Mouse (Mus musculus): Measurements from ENCODE around the gene Slc4a4. TPM values are rescaled to one million over a fixed set of nuclear protein-coding genes. Genes with fewer than 3 reads are reported as not detected.

The Slc4a4 gene
- total RNA-seq, 2 experiments from 2014 or later = 39.4 to 40.4 TPM

DNA sequence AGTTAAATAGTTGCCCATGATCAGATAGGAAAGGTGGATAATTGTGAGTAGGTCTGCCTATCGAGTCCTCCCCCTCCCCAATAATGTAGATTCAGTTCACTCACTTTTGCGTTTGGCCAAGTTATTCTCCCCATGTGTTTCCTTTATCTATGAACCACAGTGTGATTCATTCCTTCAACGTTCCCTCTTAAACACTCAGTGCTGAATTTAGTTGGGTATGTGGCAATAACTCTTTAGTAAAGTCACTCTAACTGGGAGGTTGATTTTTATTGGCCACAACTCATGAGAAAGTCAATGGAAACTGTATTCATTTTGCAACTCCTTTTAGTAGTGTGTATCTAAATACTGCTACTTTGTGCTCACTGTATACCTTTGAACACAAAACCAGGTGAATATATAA, 125.8 kb downstream of the Slc4a4 start:
- DNase-seq = no peak

DNA sequence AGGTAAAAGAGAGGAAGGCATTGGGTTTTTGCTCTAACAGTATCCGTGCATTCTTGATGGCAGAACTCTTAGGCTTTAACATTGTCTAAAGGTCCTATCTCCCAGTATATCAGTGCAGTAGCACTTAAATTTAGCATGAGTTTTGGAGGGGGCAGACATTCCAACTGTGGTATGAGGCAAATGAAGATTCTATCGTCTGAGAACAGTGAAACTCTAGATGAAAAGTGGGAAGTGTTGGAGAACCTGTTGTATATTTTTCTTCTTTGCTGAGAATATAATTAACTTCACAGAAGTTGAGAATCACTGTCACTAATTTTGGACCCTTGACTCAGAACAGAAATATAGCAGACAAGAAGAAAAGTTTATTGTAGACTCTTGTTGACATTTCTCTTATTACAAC, 128.2 kb downstream of the Slc4a4 start:
- DNase-seq = no peak

DNA sequence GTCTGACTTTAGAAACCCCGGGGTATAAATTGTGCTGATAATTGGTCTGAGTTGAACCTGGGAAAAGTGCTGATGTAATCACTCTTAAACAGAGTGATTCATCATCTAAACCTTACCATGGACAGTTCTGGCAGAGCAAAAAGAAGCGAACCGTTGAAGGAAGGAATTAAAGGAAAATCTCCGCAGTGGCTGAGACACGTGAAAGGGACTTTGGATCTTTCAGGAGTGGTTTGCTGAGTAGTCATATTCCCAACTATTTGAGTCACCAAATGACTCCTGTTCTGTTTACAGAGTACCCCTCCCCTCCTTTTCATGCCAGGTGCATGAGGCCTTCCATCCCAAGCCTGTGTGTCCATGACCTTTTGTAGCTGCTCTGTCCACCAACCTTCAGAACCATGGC, 129.3 kb downstream of the Slc4a4 start:
- no peak for DNase-seq

DNA sequence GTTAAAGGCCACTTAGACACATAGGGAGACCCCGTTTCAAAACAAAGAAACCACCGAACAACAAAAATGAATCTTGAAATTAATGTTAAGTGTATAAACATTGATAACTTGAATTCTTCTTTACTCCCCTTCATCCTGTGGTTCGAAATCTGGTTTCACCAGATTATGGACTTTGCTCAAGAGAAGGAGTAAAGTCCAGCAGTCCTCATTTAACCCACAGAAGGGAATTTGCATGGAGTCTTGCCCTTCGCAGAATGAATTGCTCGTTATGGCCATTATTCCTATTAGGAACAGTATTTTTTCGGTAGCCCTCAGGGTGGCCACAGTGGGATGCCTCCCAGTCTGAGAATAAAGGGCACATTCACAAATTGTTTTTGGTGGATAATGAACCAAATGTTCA, 131.9 kb downstream of the Slc4a4 start:
- DNase-seq = no peak

DNA sequence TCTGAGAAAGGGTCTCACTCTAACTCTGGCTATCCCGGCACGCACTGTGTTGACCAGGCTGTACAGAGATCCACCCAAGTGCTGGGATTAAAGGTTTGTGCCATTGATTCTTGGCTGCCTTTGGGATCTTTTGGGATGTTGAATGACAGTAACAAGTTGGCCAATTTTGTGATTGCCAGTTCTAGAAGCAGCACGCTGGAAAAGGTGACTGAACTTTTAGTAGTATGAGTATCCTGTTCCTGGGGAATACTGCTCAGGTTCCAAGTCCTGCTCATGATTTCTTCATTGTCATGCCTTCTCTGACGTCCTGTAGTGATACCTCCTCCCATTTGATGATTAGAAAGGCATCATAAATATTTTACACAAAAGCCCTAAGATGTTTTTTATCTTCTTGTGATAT, 137.8 kb downstream of the Slc4a4 start:
- DNase-seq = no peak

DNA sequence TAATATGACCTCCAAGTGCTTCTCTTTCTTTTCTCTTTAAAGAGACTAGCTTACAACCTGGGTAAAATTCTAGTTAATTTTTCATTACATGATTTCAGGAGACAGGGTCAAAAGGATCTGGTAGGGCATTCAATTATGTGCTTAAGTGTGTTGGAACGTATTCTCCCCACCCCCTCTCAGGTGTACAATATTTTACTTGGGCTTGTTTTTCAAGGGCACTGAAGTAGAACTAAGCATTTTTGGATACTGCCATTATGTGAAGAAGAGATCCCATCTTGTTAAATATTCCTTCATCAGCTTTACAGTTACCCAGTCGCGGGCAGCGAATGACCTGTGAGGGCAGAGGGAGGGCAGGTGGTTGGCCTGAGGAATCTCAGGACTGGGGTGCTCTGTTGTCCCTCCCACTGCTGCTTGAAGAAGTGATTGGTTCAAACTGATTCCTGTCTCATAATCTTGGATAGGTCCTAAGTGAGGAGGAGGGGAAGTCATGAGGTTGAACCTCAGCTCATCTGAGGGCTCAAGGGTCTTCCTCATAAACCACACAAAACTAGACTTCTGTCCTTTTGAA, 141.0 kb downstream of the Slc4a4 start:
- no peak for DNase-seq

DNA sequence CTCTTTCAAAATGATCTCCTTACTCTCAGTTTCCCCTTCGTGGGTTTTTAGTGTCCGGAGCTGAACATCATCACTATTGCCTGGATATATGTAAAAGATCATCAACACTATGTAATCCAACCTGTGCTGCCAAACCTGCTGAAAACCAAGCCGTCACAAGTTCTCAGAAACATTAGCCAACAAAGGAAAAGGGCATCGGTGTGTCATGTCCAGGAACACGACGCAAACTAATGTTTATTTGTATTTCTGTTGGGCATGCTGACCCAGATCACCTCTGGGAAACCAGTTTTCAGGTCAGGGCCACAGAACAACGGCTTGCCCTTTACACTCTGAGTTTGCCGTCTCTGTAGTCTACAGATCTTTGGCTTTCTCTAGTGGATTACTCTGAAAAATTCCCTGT, 146.0 kb downstream of the Slc4a4 start:
- no peak for DNase-seq

DNA sequence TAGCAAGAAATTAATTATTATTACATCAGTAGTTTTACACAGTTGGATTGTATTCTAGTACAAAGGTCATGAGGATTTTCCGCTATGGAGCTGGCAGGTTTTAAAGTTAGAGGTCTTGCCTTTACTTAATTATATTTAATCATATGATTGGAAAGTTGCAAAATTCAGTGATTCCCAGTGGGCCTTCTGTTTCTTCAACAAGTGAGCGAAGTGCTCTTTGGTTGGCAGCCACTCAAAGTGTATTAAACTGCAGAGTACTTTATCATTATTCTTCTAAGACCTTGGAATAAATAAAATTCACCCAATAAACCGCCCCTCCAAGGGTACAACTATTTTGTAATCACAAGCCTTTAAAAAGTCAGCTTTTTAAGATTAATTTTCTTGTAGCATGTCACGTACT, 146.6 kb downstream of the Slc4a4 start:
- DNase-seq = no peak

DNA sequence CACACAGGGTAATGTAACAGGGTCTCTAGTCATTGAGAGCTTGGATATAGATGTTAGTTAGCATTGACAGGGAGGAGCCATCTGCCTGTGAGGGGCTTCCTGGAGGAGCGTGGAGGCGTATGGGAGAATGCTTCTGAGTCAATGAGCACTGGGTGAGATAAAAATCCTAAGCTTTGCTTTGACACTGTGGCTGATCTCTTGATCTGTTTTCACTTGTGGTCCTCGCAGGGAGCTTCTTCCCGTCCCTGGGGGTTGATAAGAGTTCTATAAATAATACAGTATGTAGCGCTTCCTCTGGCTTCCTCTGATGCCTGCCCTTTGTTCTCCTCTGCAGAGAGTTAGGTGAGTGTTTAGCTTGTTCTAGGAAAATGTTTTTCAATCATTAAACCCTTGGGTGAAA, 149.5 kb downstream of the Slc4a4 start:
- no peak for DNase-seq

DNA sequence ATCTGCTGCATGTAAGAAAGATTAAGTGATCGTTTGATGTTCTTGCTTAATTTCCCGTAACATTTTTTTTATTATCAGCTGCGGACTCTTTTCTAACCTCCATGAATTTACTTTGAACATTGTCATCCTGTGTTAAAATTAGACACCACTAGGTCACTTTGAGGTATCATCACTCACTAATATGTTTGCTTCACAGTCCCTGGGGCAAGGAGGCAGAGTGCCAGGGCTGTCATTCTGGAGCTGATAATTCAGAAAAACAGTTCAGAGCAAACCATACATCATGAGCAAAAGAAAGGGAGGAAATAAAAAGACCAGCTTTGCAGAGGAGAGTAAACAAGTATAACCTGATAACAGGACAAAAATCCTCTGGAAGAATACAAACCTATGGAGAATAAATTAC, 154.2 kb downstream of the Slc4a4 start:
- DNase-seq = peak; percentile 47

DNA sequence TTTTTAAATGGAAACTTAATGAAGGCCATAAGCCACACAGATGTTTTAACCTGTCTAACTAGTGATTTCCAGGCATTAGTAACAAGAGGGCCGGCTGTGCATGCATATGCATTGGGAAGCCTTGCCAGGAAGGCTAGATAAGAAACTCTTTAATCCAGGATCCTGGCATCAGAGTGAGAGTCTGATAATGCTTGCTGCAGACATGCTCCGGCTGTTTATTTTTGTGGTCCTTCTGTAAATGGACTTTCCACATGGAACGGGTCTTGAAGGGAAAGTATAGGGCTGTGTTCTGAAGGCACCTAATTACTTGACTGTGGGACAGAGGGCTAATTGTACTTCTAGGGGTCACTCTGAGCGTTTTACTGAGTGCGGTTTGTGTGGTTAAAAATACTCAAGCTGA, 157.2 kb downstream of the Slc4a4 start:
- DNase-seq = no peak

DNA sequence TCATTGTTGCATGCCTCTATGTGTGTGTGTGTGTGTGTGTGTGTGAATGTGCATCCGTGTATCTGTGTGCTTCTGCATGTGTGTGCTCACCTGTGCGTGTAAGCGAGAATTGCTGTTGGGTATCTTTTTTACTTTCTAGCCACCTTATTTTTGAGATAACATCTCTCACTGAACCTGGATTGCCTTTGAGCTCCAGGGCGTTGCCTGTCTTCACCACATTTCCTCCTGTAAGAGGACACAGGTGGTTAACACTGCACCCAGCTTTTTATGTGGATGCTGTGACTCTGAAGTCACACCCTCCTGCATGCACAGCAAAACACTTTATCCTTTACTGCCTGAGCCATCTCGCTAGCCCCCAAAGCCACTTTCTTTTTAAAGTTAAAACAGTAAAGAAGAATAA, 158.2 kb downstream of the Slc4a4 start:
- DNase-seq = no peak

DNA sequence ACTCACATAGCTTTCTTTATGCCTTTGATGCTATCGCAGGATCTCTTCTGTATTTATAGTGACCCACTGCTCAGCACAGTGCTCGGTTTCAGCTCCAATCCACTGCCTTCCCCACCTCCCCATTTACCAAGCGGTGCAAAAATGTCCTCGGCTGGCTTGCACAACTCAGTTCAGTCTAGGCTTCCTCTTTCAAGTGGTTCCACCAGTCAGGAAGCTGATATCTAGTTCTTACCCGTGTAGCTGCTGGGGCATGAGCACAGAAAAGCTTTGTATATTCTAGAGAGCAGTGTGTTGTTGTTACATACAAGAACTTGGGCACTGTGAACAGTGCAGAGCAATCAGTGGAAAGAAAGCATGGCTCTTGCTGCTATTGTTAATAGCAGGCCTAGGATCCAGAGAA, 165.0 kb downstream of the Slc4a4 start:
- no peak for DNase-seq

DNA sequence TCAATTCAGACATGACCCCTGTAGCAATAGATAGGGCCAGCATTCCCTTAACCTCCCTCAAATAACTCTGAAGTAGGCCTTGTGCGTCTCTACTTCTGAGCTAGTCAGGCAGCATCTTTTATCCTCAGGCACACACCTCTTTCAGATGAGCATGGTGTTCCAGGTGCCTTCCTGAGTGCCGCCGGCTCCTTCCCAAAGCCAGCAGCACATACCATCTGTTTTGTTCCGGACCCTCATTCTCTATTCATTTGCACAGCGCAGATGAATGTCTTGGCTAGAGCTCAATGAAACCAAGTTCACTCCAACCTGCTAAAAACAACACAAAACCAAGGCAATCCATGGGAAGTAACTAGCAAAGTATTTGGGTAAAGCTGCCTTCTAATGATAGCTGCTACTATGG, 165.6 kb downstream of the Slc4a4 start:
- DNase-seq = no peak

DNA sequence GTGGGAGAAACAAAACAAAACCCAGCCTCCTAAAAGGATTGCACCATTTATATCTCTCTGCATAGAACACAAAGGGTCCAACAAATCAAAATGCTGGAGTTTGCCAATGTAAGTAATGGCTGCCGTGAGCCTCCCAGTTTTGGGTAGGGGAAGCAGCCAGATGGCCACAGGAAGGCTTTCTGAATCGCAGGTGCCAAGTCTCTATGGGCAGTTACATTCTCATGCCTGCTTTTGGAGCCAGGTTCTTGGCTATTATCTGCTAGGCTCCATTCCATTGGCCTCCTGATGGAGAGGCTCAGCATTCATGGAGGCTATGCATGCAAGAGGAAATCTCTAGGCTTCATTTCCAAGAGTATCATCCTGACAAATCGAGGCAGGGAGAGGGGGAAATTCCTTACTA, 169.0 kb downstream of the Slc4a4 start:
- DNase-seq = no peak

DNA sequence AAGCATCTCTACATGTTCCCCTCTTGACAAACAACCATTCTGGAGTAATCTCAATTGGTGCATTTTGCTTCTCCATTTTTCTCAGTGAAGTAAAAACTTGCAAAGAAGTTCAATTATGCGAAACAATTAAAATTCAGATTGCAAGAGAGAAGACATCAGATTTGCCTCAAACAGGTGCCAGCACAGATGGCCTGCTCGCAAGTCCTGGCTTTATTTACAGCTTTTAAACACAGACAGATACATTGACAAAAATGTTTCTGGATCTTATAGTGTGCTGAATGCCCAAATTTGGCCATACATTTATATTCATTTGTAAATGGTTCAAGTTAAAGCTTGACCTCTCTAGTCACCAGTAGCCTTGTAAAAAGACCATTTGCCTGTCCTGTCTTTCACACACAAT, 169.8 kb downstream of the Slc4a4 start:
- no peak for DNase-seq

DNA sequence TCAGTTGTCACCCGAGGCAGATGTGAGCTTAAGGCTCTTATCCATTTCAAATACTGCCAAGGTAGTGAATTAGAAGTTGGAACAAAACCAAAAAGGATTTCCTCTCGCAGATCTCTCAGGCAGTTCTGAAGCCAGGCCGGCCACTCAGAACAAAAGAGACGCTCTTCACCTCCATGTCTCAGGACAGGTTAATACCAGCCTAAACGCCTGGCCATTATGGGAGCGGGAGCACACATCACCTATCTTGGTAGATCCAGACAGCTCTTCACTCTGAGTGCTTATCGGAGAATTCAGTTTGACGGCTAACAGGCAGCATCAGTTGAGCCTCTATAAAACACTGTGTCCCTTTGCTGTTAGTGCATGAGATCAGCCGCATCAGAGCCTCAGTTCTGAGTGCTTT, 174.5 kb downstream of the Slc4a4 start:
- DNase-seq = no peak

DNA sequence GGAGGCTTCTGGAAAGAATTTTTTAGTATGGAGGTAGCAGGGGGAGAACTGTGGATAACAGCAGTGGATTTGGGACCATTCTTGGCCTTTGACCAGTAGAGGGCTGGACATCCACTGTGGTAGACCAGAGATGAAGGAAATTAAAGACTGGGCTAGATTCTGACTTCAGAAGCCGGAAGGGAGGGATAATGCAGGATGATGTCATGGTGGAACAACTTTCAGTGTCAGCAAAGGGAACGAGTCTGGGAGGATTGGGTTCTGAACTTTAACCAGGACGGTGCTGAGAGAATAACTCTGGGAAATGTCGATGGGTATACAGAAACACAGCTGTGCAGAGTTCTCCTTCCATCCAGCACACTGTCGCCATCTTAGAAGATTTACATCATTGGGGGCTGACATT, 175.7 kb downstream of the Slc4a4 start:
- no peak for DNase-seq

DNA sequence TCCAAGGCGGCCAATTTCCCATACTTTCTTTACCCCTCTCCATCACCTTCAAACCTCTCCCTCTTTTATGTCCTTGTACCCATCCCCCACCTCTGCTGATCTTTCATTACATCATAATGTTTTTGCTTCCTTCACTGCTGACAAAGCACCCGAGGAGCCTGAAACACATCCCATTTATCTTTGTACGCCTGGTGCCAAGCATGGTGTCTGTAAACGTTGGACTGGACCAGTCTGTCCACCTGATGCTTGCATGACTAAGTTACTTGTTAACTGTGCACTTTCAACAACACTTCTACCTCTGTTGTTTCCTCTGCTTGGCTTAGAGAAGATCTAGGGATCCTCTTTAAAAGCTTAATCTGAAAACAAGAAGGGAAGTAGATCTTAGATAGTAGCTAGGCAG, 180.5 kb downstream of the Slc4a4 start:
- DNase-seq = no peak

DNA sequence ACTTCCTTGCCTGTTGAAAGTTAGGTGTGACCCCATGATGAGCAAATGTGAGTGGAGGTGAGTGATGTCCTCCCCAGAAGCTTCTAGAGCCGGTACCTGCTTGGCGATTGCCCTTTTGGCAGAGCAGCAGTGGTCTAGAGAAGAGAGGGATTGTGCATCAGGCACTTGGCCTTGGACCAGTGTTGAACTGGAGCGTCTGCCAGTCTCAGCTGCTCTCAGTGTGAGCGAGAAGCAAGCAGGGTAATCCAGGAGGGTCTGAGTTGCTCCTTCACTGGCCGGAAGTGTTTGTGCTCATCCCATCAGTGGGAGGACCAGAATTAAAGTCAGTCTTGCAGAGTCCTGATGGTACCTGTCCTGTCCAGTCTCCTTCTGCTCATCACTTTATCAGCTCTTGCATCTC, 181.5 kb downstream of the Slc4a4 start:
- DNase-seq = no peak

DNA sequence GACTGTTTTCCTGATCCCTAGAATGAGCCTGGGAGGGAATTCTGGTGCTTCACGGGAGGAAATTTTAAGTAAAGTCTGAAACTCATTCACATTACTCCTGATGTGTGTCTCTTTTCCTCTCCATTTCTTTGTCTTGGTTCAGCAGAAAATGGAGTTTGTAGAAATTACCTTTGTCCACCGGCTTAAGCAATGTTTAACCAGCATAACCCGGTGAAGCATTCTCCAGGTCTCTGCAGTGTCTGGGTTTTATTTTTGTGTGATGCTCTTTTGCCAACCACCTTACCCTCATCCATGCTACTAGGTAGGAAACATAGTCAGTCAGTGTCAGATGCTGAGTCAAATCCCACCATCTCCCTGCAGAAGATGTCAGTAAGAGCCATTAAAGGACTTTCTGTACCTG, 183.4 kb downstream of the Slc4a4 start:
- DNase-seq = no peak

DNA sequence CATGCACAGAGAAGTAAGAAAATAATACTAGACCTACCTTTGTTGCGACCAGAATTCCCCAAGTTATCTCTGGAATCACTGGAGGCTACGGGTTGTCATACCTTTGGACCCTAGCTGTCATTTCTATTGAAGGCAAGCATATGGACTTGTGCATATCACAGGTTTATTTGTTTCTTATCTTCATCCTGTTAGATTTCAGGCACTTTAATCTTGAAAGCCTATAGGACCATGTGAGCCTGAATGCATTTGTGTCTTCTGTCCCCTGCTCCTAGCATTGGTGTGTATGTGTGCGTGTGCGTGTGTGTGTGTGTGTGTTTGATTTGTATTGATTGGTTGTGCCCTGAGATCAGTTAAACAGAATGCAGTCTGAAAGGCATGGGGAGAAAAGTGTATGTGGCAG, 185.3 kb downstream of the Slc4a4 start:
- no peak for DNase-seq

DNA sequence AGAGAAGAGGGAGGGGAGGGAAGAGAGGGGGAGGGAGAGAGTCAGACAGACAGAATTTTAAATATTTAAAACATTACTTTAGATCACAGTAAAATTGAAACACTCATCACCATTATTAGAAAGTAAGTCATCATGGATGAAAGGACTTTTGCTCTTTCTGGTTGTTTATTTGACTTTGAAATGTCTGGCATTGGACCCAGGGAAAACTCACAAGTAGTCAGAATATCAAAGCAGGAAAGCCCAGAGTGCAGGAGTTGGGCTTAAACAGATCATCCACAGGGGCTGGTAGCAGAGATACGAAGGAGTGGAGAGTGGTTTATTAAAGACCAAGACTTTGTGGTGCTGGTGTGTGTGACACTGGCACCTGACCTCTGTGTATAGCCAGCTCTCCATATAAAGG, 191.1 kb downstream of the Slc4a4 start:
- no peak for DNase-seq

DNA sequence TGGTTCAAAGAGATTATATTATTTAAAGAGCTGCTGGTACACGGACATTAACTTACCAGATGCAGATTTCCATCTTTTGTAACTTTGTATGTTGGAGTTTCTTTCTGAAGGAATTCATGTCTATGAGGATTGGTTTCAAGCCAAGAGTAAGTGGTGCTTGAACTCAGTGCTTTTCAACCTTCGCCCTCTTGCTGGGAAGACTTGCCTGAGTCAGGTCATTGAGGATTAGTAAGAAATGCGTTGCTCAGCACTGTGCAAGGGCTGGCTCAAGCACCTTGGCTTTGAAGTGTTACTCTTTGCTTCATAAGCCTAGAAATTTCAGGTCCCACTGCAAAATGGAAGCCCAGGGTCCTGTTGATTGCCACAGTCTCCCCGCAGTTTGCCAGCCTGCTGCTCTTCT, 196.9 kb downstream of the Slc4a4 start:
- DNase-seq = no peak

DNA sequence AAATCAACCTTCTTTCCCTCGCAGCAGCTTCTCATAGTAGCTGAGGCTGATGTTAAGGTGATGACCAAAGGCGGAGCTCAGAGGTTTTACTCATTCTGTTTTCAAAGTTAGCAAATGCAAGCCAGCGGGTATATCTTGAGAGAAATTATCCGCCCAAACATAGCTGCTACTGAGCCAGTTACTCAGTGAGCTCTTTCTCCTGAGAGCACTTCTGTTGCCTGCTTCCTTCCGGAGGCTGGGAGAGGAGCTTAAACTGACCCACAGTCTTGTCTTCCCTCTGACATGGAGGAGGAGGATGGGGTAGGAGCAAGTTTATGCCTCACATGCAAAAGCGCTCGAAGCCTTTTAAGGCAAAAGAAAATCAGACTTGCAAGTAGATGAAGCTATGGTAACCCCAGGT, 201.3 kb downstream of the Slc4a4 start:
- no peak for DNase-seq

DNA sequence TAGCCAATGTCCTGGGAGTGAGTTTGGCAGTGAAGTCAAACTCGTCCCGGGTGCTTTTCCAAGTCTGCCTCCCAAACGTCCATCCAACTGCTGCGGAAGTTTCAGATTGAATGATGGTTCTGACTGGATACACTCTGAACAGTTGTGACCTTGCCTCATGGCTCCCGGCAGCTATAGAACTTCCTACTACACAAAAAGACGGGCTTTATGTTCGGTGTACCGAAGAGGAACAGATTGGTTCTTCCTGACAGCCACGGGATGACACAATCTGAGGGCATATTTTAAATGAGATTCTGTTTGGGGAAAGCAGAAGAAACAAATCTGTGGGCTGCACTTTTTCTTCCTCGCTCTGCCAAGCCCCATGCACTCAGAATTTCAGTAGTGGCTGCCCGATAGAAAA, 201.8 kb downstream of the Slc4a4 start:
- DNase-seq = no peak

Data from heart, postnatal 4 days (tissue).